Mouse (Mus musculus): ENCODE measurements around the gene Mrps27. TPM values are rescaled to one million over a fixed set of nuclear protein-coding genes. Genes with fewer than 3 reads are reported as not detected.
A peak's percentile ranks its signal among the peaks of the same experiment; 100 is the strongest.

Mrps27 gene
- polyA plus RNA-seq, 1 experiment from 2014 or later: 56.1 TPM

DNA sequence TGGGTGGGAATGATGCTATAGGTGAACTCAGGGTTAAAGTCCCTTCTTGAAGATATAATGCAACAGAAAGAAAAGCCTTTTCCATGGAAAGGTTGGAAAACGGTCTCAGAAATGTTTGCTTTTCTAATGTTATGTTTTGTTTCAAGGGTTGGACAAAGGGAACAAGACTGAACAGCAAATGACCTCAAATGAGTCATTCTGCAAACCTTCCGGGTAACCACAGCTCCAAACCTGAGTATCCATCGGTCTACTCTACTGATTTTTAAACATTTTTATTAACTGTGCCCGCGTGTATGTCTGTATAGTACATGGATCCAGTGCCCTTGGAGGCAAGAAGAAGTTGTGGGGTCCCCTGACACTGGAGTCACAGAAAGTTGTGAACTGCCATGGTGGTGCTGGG lies 94.8 kb downstream of the Mrps27 start:
- Histone ChIP-seq H3K4me2 (ENCODE audit: low read depth, low read length) (no peak overlapping the region), H3K9me3 (replicated peaks; ENCODE audit: control insufficient read depth, low read length) (no peaks in the 10 kb centered on the region), H3K27ac (ENCODE audit: low read length) (no peak overlapping the region), H3K9ac (ENCODE audit: low read length) (no peak overlapping the region), H3K27me3 (ENCODE audit: control insufficient read depth, insufficient read depth, low read length) (no peaks in the 10 kb centered on the region), H3K36me3 (ENCODE audit: control insufficient read depth, insufficient read depth, low read length) (0 out of 2 replicates have a peak, but pooled peaks cover 8% of the 10 kb centered on the region), H3K4me3 (replicated peaks; ENCODE audit: low read length) (no peak overlapping the region), H3K4me1 (ENCODE audit: control insufficient read depth, insufficient read depth, low read length) (no peaks in the 10 kb centered on the region)
- no peak for ATAC-seq (ENCODE audit: insufficient read depth, low FRiP score)
- 80% methylated on average over 5 of the region's 5 CpGs for WGBS

DNA sequence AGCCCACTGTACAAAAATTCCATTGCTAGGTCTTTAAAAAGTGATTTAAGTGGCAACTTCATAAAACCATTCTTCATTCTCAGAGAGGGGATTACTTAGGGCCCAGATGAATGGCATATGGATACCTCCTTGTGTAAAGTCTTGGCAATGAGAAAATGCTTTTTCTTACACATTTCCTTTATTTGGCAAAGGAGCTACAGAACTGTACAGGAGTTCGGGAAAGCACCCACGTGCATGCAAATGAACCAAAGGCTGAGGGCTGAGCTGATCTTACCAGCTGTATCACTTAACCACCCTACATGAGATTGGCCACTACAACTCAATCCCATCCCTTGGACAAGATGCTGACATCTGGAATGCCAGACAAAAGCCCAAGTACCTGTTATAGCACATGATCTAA lies 95.6 kb downstream of the Mrps27 start:
- Histone ChIP-seq H3K4me1 (ENCODE audit: control insufficient read depth, insufficient read depth, low read length) (peaks cover 7% of the 10 kb centered on the region; the same call in 1 of the 2 replicates), H3K27me3 (ENCODE audit: control insufficient read depth, insufficient read depth, low read length) (no peaks in the 10 kb centered on the region), H3K9ac (ENCODE audit: low read length) (no peak overlapping the region), H3K36me3 (ENCODE audit: control insufficient read depth, insufficient read depth, low read length) (0 out of 2 replicates have a peak, but pooled peaks cover under 1% of the 10 kb centered on the region), H3K9me3 (replicated peaks; ENCODE audit: control insufficient read depth, low read length) (no peaks in the 10 kb centered on the region), H3K4me2 (ENCODE audit: low read depth, low read length) (no peak overlapping the region), H3K4me3 (replicated peaks; ENCODE audit: low read length) (no peak overlapping the region), H3K27ac (ENCODE audit: low read length) (no peak overlapping the region)
- 83% methylated on average over 2 of the region's 2 CpGs for WGBS
- ATAC-seq (ENCODE audit: insufficient read depth, low FRiP score): no peak

DNA sequence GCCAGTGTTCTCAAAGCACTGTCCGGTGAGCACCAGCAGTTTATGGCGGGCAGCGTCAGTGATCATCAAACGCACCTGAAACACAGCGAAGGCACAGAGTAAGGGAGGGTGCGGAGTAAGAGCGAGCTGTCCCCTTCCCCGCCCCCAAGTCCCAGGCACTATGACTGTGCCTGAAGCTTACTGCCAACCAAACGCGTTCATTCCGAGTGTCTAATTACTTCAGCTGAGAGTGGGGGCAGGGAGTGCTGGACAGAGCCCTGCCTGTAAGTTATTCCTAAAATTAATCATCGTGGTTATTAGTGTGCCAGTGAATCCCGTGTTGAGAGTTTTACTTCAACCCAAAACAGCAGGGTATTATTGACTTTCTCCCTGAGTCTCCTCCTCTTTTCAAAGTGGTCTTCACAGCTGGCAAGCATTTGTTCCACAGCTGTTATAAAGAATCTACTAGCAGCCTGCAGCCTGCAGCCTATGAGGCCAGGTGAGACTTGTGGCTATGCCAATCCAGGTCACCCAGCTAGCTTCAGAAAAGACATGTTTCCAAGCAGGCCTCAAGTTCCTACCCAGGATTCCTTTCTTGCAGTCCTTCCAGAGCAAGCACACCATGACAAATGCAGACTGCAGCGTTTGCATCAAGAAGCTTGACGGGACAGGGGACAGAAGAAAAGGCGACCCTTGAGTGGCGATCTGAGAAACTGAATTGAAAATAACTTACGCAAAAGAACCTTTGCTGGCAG lies 97.3 kb downstream of the Mrps27 start:
- Histone ChIP-seq H3K27me3 (ENCODE audit: control insufficient read depth, insufficient read depth, low read length) (no peaks in the 10 kb centered on the region), H3K9me3 (replicated peaks; ENCODE audit: control insufficient read depth, low read length) (no peaks in the 10 kb centered on the region), H3K4me2 (ENCODE audit: low read depth, low read length) (no peak overlapping the region), H3K4me3 (replicated peaks; ENCODE audit: low read length) (no peak overlapping the region), H3K4me1 (ENCODE audit: control insufficient read depth, insufficient read depth, low read length) (peaks cover 10% of the 10 kb centered on the region; the same call in 1 of the 2 replicates), H3K36me3 (ENCODE audit: control insufficient read depth, insufficient read depth, low read length) (no peaks in the 10 kb centered on the region), H3K9ac (ENCODE audit: low read length) (no peak overlapping the region), H3K27ac (ENCODE audit: low read length) (no peak overlapping the region)
- ATAC-seq (ENCODE audit: insufficient read depth, low FRiP score): no peak
- WGBS: 64% methylated on average over 18 of the region's 18 CpGs

DNA sequence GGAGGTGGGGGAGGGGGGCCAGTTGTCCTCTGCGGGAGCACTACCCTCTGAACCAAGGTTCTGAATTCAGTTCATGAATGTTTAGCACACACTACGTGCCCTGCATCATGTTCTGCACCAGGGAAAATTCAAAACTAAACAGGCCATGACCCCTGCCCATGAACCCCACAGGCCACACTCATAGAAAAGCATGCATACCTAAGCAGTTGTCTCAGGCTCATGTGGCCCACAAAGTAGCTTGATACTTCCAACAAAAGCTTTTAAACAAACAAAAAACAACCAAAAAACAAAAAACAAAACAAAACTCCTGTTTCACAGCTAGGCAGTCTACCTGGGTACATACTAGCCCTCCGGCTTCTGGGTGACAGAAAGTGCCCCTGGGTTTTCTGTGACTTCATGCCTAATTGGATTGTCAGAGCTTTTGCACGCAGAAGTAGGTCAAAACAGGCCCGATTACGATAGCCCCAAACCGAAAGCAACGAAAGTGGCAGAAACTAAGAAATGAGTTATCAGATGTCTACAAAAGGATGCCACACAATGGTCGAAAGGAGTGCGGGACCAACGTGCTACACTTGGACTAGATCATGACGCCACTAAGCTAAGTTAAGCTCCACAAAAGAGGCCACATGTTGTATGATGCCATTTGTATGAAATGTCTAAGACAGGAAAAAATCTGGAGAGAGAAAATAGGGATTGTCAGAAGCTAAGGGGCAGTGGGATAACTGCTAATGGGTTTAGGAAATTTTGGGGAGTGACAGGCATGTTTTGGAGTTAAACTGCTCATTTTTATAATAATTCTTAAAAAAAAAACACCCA lies 98.1 kb downstream of the Mrps27 start:
- Histone ChIP-seq H3K4me2 (ENCODE audit: low read depth, low read length) (no peak overlapping the region), H3K27me3 (ENCODE audit: control insufficient read depth, insufficient read depth, low read length) (no peaks in the 10 kb centered on the region), H3K4me1 (ENCODE audit: control insufficient read depth, insufficient read depth, low read length) (peaks cover 15% of the 10 kb centered on the region; the same call in 1 of the 2 replicates), H3K9me3 (replicated peaks; ENCODE audit: control insufficient read depth, low read length) (no peaks in the 10 kb centered on the region), H3K27ac (ENCODE audit: low read length) (no peak overlapping the region), H3K36me3 (ENCODE audit: control insufficient read depth, insufficient read depth, low read length) (no peaks in the 10 kb centered on the region), H3K9ac (ENCODE audit: low read length) (no peak overlapping the region), H3K4me3 (replicated peaks; ENCODE audit: low read length) (no peak overlapping the region)
- 82% methylated on average over 12 of the region's 12 CpGs for WGBS
- ATAC-seq (ENCODE audit: insufficient read depth, low FRiP score): no peak

DNA sequence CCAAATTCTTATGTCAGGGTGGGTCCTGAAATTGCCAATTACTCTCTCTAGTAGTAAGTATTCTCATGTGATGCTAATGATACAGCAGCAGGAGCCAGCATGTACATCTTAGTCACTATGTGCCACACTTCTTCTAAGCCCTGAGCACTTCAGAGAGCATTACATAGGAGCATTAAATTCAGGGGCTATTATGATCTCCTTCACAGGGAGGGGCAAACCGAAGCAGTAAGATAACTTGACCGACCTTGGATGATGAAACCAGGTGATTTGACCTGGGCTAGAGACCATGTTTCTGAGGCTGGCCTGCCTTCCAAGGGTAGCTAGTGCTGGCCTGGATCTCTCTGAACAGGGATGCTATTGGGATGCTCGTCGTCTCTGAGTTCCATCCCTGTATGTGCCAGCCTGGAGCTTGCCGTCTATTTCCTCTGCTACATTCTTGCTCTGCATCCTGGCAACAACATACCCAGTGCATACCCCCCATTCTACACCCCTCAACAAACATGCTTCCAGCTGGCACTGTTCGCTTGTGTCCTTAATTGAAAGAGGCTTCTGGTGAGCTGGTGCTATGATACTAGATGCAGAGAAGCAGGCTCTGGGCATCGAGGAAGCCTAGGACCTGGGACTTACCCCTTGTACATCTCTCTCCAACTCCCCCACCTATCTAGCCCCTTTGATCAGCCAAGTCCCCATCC lies 99.0 kb downstream of the Mrps27 start:
- no peaks in the 10 kb centered on the region for H3K27me3 ChIP-seq (ENCODE audit: control insufficient read depth, insufficient read depth, low read length)
- no peak for ATAC-seq (ENCODE audit: insufficient read depth, low FRiP score)
- no peak overlapping the region for H3K27ac ChIP-seq (ENCODE audit: low read length)
- H3K4me1 ChIP-seq (ENCODE audit: control insufficient read depth, insufficient read depth, low read length): peaks cover 15% of the 10 kb centered on the region; the same call in 1 of the 2 replicates
- no peaks in the 10 kb centered on the region for H3K36me3 ChIP-seq (ENCODE audit: control insufficient read depth, insufficient read depth, low read length)
- H3K9ac ChIP-seq (ENCODE audit: low read length): no peak overlapping the region
- WGBS: 79% methylated on average over 7 of the region's 7 CpGs
- no peak overlapping the region for H3K4me2 ChIP-seq (ENCODE audit: low read depth, low read length)
- no peak overlapping the region for H3K4me3 ChIP-seq (replicated peaks; ENCODE audit: low read length)
- no peaks in the 10 kb centered on the region for H3K9me3 ChIP-seq (replicated peaks; ENCODE audit: control insufficient read depth, low read length)

DNA sequence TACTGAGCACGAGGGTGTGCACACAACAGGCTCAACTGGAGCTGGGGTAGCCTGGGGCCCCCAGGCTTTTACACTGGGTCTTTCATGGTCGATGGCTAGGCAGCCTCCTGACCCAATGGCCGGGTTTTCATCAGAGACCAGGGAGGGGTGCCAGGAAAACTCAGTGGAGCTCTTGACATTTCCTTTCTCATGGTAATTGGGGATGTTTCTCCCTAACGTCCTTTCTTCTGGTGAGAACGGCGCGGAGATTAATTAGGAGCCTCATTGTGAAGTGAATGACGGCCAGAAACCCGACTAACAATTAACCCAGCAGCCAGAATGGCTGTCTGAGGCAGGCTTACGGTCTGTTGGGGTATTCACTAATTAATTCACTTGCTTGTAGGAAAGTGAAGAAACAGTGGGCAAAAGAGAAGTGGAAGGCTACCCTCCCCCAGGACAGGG lies 99.9 kb downstream of the Mrps27 start:
- WGBS: 29% methylated on average over 10 of the region's 10 CpGs
- Histone ChIP-seq H3K4me1 (ENCODE audit: control insufficient read depth, insufficient read depth, low read length) (peaks cover 15% of the 10 kb centered on the region; the same call in 1 of the 2 replicates), H3K9ac (ENCODE audit: low read length) (no peak overlapping the region), H3K27ac (ENCODE audit: low read length) (no peak overlapping the region), H3K4me2 (ENCODE audit: low read depth, low read length) (0 out of 2 replicates have a peak overlapping the region, but pooled peaks have one; percentile 15), H3K4me3 (replicated peaks; ENCODE audit: low read length) (no peak overlapping the region), H3K36me3 (ENCODE audit: control insufficient read depth, insufficient read depth, low read length) (no peaks in the 10 kb centered on the region), H3K27me3 (ENCODE audit: control insufficient read depth, insufficient read depth, low read length) (no peaks in the 10 kb centered on the region), H3K9me3 (replicated peaks; ENCODE audit: control insufficient read depth, low read length) (no peaks in the 10 kb centered on the region)
- ATAC-seq (ENCODE audit: insufficient read depth, low FRiP score): no peak

DNA sequence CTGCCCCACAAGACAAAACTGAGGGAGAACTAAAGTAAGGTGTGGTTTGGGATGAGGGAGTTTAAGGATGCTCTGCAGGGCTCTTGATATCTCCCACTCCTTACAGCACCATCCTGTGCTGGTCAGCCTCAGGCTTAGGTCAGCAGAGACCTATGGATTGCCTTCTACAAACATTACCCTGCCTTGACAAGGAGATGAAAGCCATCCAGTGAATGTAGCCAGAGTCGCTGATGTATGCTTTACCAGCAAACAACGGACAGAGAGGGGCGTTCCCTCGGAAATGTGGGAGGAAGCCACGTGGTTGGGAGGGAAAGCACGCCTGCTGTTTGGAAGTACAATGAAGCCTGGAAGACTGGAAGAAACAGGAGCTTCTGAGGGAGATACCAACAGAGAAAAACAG lies 100.3 kb downstream of the Mrps27 start:
- H3K27ac ChIP-seq (ENCODE audit: low read length): no peak overlapping the region
- H3K9ac ChIP-seq (ENCODE audit: low read length): no peak overlapping the region
- H3K36me3 ChIP-seq (ENCODE audit: control insufficient read depth, insufficient read depth, low read length): no peaks in the 10 kb centered on the region
- no peaks in the 10 kb centered on the region for H3K27me3 ChIP-seq (ENCODE audit: control insufficient read depth, insufficient read depth, low read length)
- 3% methylated on average over 6 of the region's 6 CpGs for WGBS
- H3K4me1 ChIP-seq (ENCODE audit: control insufficient read depth, insufficient read depth, low read length): peaks cover 15% of the 10 kb centered on the region; the same call in 1 of the 2 replicates
- 0 out of 2 replicates have a peak, but pooled peaks have one; percentile 33 for ATAC-seq (ENCODE audit: insufficient read depth, low FRiP score)
- H3K9me3 ChIP-seq (replicated peaks; ENCODE audit: control insufficient read depth, low read length): no peaks in the 10 kb centered on the region
- H3K4me3 ChIP-seq (replicated peaks; ENCODE audit: low read length): no peak overlapping the region
- H3K4me2 ChIP-seq (ENCODE audit: low read depth, low read length): 0 out of 2 replicates have a peak overlapping the region, but pooled peaks have one; percentile 15

DNA sequence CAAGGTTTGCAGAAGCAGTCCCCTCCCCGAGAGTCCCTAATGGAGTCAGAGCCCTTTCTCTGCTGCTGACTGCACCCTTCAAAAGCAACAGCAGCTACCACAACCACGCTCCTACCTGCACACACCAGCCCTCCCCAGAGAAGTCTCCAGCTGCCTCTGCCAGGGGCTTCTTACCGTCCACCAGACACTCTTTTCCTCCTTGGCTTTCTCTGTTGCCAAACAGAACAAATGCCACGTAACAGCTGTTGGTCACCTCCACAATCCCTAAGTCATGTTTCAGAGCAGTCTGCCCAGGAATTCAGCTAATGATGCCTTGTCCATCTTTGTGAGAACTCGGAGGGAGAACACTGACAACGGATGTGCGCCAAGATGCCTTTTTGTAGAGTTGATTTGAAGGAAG lies 102.4 kb downstream of the Mrps27 start:
- Histone ChIP-seq H3K36me3 (ENCODE audit: control insufficient read depth, insufficient read depth, low read length) (no peaks in the 10 kb centered on the region), H3K9me3 (replicated peaks; ENCODE audit: control insufficient read depth, low read length) (no peaks in the 10 kb centered on the region), H3K4me1 (ENCODE audit: control insufficient read depth, insufficient read depth, low read length) (peaks cover 20% of the 10 kb centered on the region; the same call in 1 of the 2 replicates), H3K4me3 (replicated peaks; ENCODE audit: low read length) (no peak overlapping the region), H3K4me2 (ENCODE audit: low read depth, low read length) (no peak overlapping the region), H3K27ac (ENCODE audit: low read length) (peak overlapping the region; percentile 29; the same call in 1 of the 2 replicates), H3K27me3 (ENCODE audit: control insufficient read depth, insufficient read depth, low read length) (no peaks in the 10 kb centered on the region), H3K9ac (ENCODE audit: low read length) (no peak overlapping the region)
- ATAC-seq (ENCODE audit: insufficient read depth, low FRiP score): no peak
- 77% methylated on average over 7 of the region's 7 CpGs for WGBS

Measured in stomach, embryonic 16.5 days (tissue).